Mouse (Mus musculus) hindbrain, embryonic 13.5 days (tissue): ENCODE measurements around the gene 1700084M14Rik. TPM values are rescaled to one million over a fixed set of nuclear protein-coding genes. Genes with fewer than 3 reads are reported as not detected.
"Not testable (repeated sequence)": the region's sequence is repeated elsewhere in the genome, so short reads cannot be mapped to it uniquely, and the experiment has no call there.

ENCODE experiments used
- ATAC-seq: fragments of 200-750 bp; cut with Nextera tagmentation; 2 replicates; pipeline ENCODE4 v1.8.0; 2017; ENCODE audit warnings: moderate TSS enrichment; ENCODE audit not compliant: low FRiP score
- H3K27ac ChIP-seq: fragments of 300-500 bp; sonication (generic); 2 replicates; pipeline ENCODE4 v1.5.1; 2015; ENCODE audit warnings: inconsistent platforms, mild to moderate bottlenecking, moderate library complexity
- H3K27me3 ChIP-seq: fragments of 300-500 bp; sonication (generic); 2 replicates; pipeline ENCODE4 v1.6.1; 2015; ENCODE audit warnings: mild to moderate bottlenecking, inconsistent platforms
- H3K36me3 ChIP-seq: fragments of 300-500 bp; sonication (generic); 2 replicates; pipeline ENCODE4 v1.6.1; 2015; ENCODE audit warnings: mild to moderate bottlenecking, inconsistent platforms
- H3K4me1 ChIP-seq: fragments of 300-500 bp; sonication (generic); replicated peaks from 2 replicates; pipeline ENCODE4 v1.6.1; 2015; ENCODE audit warnings: inconsistent platforms
- H3K4me2 ChIP-seq: fragments of 300-500 bp; sonication (generic); 2 replicates; pipeline ENCODE4 v1.6.1; 2015; ENCODE audit warnings: inconsistent platforms, mild to moderate bottlenecking, moderate library complexity
- H3K4me3 ChIP-seq: fragments of 300-500 bp; sonication (generic); 2 replicates; pipeline ENCODE4 v1.5.1; 2015; ENCODE audit warnings: mild to moderate bottlenecking, inconsistent platforms
- H3K9ac ChIP-seq: fragments of 300-500 bp; sonication (generic); 2 replicates; pipeline ENCODE4 v1.6.1; 2015; ENCODE audit warnings: mild to moderate bottlenecking, inconsistent platforms
- H3K9me3 ChIP-seq: fragments of 300-500 bp; sonication (generic); 2 replicates; pipeline ENCODE4 v1.6.1; 2016; ENCODE audit warnings: inconsistent platforms
- WGBS: fragments of 180-500 bp; shearing (Covaris S2); methylation state at CpG from one replicate; pipeline ENCODE4 v1.1.7; 2015; 5-methylcytosine and 5-hydroxymethylcytosine counted together
- polyA plus RNA-seq: library from polyadenylated mRNA; unstranded; fragments of >200 nt; fragmentation: Nextera tagmentation; extraction: Ambion mirVana; gene quantifications from 2 replicates; pipeline ENCODE4 v1.2.1, GENCODE M21; 2015

The 1700084M14Rik gene
- polyA plus RNA-seq, result not detected in 2 replicates

- 85% methylated on average over 3 of the region's 3 CpGs for WGBS
- not testable (repeated sequence) for H3K4me1 ChIP-seq, H3K4me3 ChIP-seq, H3K36me3 ChIP-seq, H3K4me2 ChIP-seq, H3K9me3 ChIP-seq, H3K27me3 ChIP-seq, H3K27ac ChIP-seq, H3K9ac ChIP-seq, ATAC-seq
These were observed at the start of gene 1700084M14Rik for GRCm38 (mm10) chrX:91575811-91576210. Gene 1700084M14Rik (minus strand): TSS chrX:91575911.

Other genes starting within 250 kb of the 1700084M14Rik start
- not detected in 2 replicates for gene Mageb2, start 244.2 kb downstream of the 1700084M14Rik start, polyA plus RNA-seq
- not detected in 2 replicates for gene Gm5072, start 183.4 kb downstream of the 1700084M14Rik start, polyA plus RNA-seq
- not detected in 2 replicates for gene Gm8914, start 95.8 kb downstream of the 1700084M14Rik start, polyA plus RNA-seq
- gene Gm14781, start 56.3 kb upstream of the 1700084M14Rik start, polyA plus RNA-seq, result not detected in 2 replicates
- gene Mageb5, start 207.1 kb upstream of the 1700084M14Rik start, polyA plus RNA-seq, result not detected in 2 replicates